Mouse (Mus musculus): ENCODE results near the gene Evi2.

DNA sequence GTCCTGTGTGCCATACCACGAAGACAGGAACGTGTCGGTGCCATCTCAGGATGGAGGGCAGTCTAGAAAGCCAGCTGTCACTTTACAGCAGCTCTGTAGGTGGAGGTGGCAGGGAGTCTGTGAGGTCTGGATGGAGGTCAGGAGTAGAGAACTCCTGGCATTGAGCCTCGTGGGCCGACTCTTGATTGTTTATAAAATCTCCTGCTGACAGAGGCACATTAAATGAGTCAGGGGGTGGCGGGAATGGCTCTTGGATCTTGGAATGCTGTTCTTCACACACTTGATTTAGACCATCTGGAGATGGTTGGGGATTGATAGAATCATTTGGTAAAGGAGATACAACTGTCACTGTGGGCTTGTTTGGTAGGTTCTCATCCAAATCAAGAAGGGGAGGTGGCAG is 15.1 kb downstream of the Evi2 start:
- TF ChIP-seq ZMIZ1 (IDR thresholded peaks at IDR 0.05; ENCODE audit: low read depth, low read length) (no peak; the same call in 1 of the 2 replicates), CTCF (IDR thresholded peaks at IDR 0.05 in 2 of 3, conservative IDR thresholded peaks at IDR 0.05 in 1 of 3; ENCODE audit: control insufficient read depth in 1 of 3, insufficient read depth in 1 of 3, low read depth in 2 of 3, low read length in 3 of 3, poor library complexity in 1 of 3, severe bottlenecking in 1 of 3) (no peak), NRF1 (IDR thresholded peaks at IDR 0.05; ENCODE audit: insufficient read depth, low read depth, low read length, poor library complexity, severe bottlenecking) (no peak)
